Mouse (Mus musculus) bone marrow, adult 2 months (tissue): ENCODE data around the gene Ap1g1.

ENCODE experiments used
- CTCF ChIP-seq: fragments of 200-500 bp; IDR thresholded peaks from 2 replicates; pipeline ENCODE4 v1.5.1; 2011; ENCODE audit warnings: low read length, control low read depth; ENCODE audit not compliant: control insufficient read depth, insufficient read depth
- POLR2A ChIP-seq: fragments of 200-500 bp; IDR thresholded peaks from 2 replicates; pipeline ENCODE4 v1.6.1; 2011; ENCODE audit warnings: low read depth, mild to moderate bottlenecking, control low read depth, low read length, borderline replicate concordance; ENCODE audit not compliant: control insufficient read depth

DNA sequence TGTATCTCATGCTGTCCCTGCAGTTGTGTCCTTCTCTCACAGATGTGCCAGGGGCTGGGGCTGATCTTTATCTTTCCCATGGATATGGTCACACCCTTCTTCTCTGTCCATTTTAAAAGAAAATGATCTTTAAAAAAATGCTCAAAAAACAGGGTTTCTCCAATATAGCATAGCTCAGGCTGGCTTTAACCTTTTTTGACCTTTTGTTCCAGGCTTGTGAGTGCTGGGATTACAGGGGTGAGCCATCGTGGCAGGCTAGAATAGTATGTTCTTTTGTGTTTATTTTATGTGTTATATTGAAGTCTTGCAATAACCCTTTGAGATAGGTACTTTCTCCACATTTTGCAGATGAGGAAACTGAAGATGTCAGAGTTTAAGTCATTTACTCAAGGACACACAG, 16.8 kb downstream of the Ap1g1 start:
- no peak for TF ChIP-seq CTCF
- no peak for TF ChIP-seq POLR2A
